Mouse (Mus musculus): ENCODE measurements around the gene Wscd1. TPM values are rescaled to one million over a fixed set of nuclear protein-coding genes. Genes with fewer than 3 reads are reported as not detected.
"Not testable (repeated sequence)": the region's sequence is repeated elsewhere in the genome, so short reads cannot be mapped to it uniquely, and the experiment has no call there.

The Wscd1 gene
- polyA plus RNA-seq, 1 experiment, result 2.9 TPM

DNA sequence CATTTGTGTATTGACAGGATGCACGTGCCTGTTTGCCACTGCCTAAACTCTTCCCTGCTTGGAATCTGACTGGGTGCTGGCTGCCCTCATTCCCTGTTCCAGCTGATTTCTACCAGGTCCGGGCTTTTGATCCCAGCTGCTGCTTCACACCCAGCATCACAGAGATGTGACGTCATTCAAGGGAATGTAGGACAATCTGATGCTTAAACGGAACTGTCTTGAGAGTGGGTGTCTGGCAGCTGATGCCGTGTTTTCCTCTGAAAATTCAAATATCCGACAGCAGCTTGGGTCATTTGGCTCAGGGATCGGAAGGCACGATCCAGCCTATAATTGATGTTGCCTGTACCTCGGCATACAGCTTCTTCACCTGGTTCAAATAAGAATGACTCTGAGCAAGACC lies 70.2 kb downstream of the Wscd1 start:
- Histone ChIP-seq H3K4me3 (ENCODE audit: low read depth, low read length) (no peak overlapping the region), H3K27me3 (ENCODE audit: control insufficient read depth, insufficient read depth, low read length) (no peaks in the 10 kb centered on the region), H3K36me3 (ENCODE audit: control insufficient read depth, insufficient read depth, low read length) (no peaks in the 10 kb centered on the region), H3K27ac (ENCODE audit: insufficient read depth, low read depth, low read length) (no peak overlapping the region), H3K4me1 (ENCODE audit: control insufficient read depth, insufficient read depth, insufficient read length, low read length) (no peaks in the 10 kb centered on the region)
- TF ChIP-seq CTCF (IDR thresholded peaks at IDR 0.05; ENCODE audit: extremely low read depth, insufficient read length, insufficient replicate concordance, low read depth, low read length), result no peak
- TF ChIP-seq POLR2A (IDR thresholded peaks at IDR 0.05; ENCODE audit: low read depth, low read length), result no peak
- 76% methylated on average over 9 of the region's 9 CpGs for WGBS

DNA sequence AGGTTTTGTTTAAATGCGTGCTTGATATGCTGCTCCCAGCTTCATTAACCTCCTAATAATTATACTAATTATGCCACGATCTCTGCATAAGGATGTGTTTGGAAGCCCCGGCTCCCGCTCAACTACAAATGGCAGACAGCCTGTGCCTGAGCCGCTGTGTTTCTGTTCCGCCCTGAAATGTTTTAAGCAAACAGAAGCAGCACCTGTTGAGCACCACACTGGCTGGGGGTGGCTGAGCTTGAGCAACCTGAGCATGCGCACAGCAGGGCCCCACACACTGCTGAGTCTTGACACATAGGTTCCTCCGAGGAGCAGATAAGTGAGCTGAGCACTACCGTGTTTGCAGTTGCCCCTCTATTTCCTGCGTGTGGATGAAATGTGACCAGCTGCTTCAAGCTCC lies 71.1 kb downstream of the Wscd1 start:
- Histone ChIP-seq H3K27ac (ENCODE audit: insufficient read depth, low read depth, low read length) (no peak overlapping the region), H3K36me3 (ENCODE audit: control insufficient read depth, insufficient read depth, low read length) (no peaks in the 10 kb centered on the region), H3K27me3 (ENCODE audit: control insufficient read depth, insufficient read depth, low read length) (no peaks in the 10 kb centered on the region), H3K4me3 (ENCODE audit: low read depth, low read length) (no peak overlapping the region), H3K4me1 (ENCODE audit: control insufficient read depth, insufficient read depth, insufficient read length, low read length) (no peaks in the 10 kb centered on the region)
- 22% methylated on average over 10 of the region's 10 CpGs for WGBS
- TF ChIP-seq CTCF (IDR thresholded peaks at IDR 0.05; ENCODE audit: extremely low read depth, insufficient read length, insufficient replicate concordance, low read depth, low read length) (no peak), POLR2A (IDR thresholded peaks at IDR 0.05; ENCODE audit: low read depth, low read length) (no peak)

DNA sequence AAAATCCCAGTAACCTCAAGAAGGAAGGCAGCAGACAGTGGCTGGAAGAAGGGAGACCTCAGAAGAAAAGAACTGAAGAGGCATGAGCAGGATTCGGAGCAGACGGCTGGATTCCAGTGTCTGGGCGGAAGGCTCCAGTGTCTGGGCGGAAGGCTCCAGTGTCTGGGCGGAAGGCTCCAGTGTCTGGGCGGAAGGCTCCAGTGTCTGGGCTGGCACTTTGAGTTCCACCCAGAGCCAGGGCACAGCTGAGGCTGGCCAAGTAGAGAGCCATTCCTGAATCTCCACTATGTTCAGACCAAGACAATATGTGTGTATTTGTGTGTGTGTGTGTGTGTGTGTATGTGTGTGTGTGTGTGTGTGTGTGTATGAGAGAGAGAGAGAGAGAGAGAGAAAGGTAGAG lies 71.8 kb downstream of the Wscd1 start:
- H3K27me3 ChIP-seq (ENCODE audit: control insufficient read depth, insufficient read depth, low read length); H3K4me3 ChIP-seq (ENCODE audit: low read depth, low read length); H3K27ac ChIP-seq (ENCODE audit: insufficient read depth, low read depth, low read length); H3K4me1 ChIP-seq (ENCODE audit: control insufficient read depth, insufficient read depth, insufficient read length, low read length); H3K36me3 ChIP-seq (ENCODE audit: control insufficient read depth, insufficient read depth, low read length): not testable (repeated sequence)
- 85% methylated on average over 6 of the region's 6 CpGs for WGBS

DNA sequence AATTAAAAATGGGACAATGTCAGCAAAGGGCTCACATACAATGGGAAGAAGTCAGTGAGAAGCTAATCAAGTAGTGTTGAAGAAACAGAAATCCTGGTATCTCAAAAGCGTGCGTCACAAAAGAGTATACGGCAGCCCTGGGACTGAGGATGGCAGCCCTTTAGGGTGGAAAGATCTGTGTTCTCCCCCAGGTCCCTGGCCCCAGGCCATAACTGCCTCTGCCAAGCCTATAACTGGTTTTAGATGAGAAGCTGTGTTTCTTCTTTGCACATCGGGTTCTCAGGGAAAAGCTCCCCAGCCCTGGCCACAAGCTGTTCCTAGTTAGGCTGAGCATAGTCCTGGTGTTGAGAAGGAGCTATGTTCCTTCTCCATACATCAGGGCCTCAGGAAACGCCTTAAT lies 72.3 kb downstream of the Wscd1 start:
- no peak for TF ChIP-seq POLR2A (IDR thresholded peaks at IDR 0.05; ENCODE audit: low read depth, low read length)
- TF ChIP-seq CTCF (IDR thresholded peaks at IDR 0.05; ENCODE audit: extremely low read depth, insufficient read length, insufficient replicate concordance, low read depth, low read length), result no peak
- WGBS, result 82% methylated on average over 5 of the region's 5 CpGs

DNA sequence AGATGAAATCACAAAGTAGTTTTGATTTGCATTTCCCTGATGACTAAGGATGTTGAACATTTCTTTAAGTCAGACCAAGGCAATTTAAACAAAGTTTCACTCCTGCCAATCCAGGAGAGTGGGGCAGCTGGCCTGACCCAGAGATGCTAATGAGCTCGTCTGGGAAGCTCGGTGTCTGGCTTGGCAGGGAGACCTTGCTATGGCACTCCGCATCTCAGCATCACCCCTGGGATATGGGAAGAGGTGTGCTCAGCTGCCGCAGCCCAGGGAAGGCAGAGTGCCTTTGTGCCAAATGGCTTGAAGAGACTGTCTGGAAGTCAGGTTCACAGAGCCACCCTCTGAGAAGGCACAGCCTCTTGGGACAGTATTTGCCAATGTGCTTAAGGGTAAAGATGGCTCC lies 75.3 kb downstream of the Wscd1 start:
- no peaks in the 10 kb centered on the region for H3K36me3 ChIP-seq (ENCODE audit: control insufficient read depth, insufficient read depth, low read length)

More for the DNA sequence above, 72.3 kb downstream of the Wscd1 start:
- Histone ChIP-seq H3K4me3 (ENCODE audit: low read depth, low read length) (no peak overlapping the region), H3K36me3 (ENCODE audit: control insufficient read depth, insufficient read depth, low read length) (no peaks in the 10 kb centered on the region), H3K4me1 (ENCODE audit: control insufficient read depth, insufficient read depth, insufficient read length, low read length) (no peaks in the 10 kb centered on the region), H3K27ac (ENCODE audit: insufficient read depth, low read depth, low read length) (no peak overlapping the region), H3K27me3 (ENCODE audit: control insufficient read depth, insufficient read depth, low read length) (no peaks in the 10 kb centered on the region)

More for the DNA sequence above, 75.3 kb downstream of the Wscd1 start:
- Histone ChIP-seq H3K27me3 (ENCODE audit: control insufficient read depth, insufficient read depth, low read length) (no peaks in the 10 kb centered on the region), H3K4me3 (ENCODE audit: low read depth, low read length) (no peak overlapping the region), H3K27ac (ENCODE audit: insufficient read depth, low read depth, low read length) (no peak overlapping the region), H3K4me1 (ENCODE audit: control insufficient read depth, insufficient read depth, insufficient read length, low read length) (no peaks in the 10 kb centered on the region)
- TF ChIP-seq POLR2A (IDR thresholded peaks at IDR 0.05; ENCODE audit: low read depth, low read length), result no peak
- TF ChIP-seq CTCF (IDR thresholded peaks at IDR 0.05; ENCODE audit: extremely low read depth, insufficient read length, insufficient replicate concordance, low read depth, low read length), result no peak
- whole genome bisulfite sequencing, result 67% methylated on average over 4 of the region's 4 CpGs
